Mouse (Mus musculus) midbrain, embryonic 15.5 days (tissue): ENCODE measurements at regions not wholly inside any gene's neighbourhood (a gene's known extent, or its start where the extent isn't known, plus 50 kb on each side); places are given as distances from the start of the nearest gene placed in this dataset.
A peak's percentile ranks its signal among the peaks of the same experiment; 100 is the strongest.

Experiments used
- ATAC-seq: fragments of 200-750 bp; cut with Nextera tagmentation; replicated peaks from 2 replicates; pipeline ENCODE4 v1.8.0; 2017; ENCODE audit warnings: moderate TSS enrichment
- H3K27ac ChIP-seq: fragments of 300-500 bp; sonication (generic); 2 replicates; pipeline ENCODE4 v1.5.1; 2015; ENCODE audit warnings: mild to moderate bottlenecking, inconsistent platforms
- H3K27me3 ChIP-seq: fragments of 300-500 bp; sonication (generic); replicated peaks from 2 replicates; pipeline ENCODE4 v1.6.1; 2015; ENCODE audit warnings: inconsistent platforms
- H3K36me3 ChIP-seq: fragments of 300-500 bp; sonication (generic); replicated peaks from 2 replicates; pipeline ENCODE4 v1.6.1; 2015; ENCODE audit warnings: inconsistent platforms
- H3K4me1 ChIP-seq: fragments of 300-500 bp; sonication (generic); 2 replicates; pipeline ENCODE4 v1.6.1; 2015; ENCODE audit warnings: inconsistent platforms
- H3K4me2 ChIP-seq: fragments of 300-500 bp; sonication (generic); 2 replicates; pipeline ENCODE4 v1.6.1; 2015; ENCODE audit warnings: inconsistent platforms, mild to moderate bottlenecking, moderate library complexity
- H3K4me3 ChIP-seq: fragments of 300-500 bp; sonication (generic); 2 replicates; pipeline ENCODE4 v1.5.1; 2015; ENCODE audit warnings: mild to moderate bottlenecking, inconsistent platforms
- H3K9ac ChIP-seq: fragments of 300-500 bp; sonication (generic); 2 replicates; pipeline ENCODE4 v1.6.1; 2015; ENCODE audit warnings: mild to moderate bottlenecking, inconsistent platforms
- H3K9me3 ChIP-seq: fragments of 300-500 bp; sonication (generic); 2 replicates; pipeline ENCODE4 v1.6.1; 2016; ENCODE audit warnings: inconsistent platforms
- WGBS: fragments of 180-500 bp; shearing (Covaris S2); methylation state at CpG from one replicate; pipeline ENCODE4 v1.1.7; 2015; ENCODE audit warnings: mixed read lengths; 5-methylcytosine and 5-hydroxymethylcytosine counted together

- no peak overlapping the region for H3K9ac ChIP-seq
- H3K4me1 ChIP-seq, result no peaks in the 10 kb centered on the region
- H3K9me3 ChIP-seq, result no peaks in the 10 kb centered on the region
- WGBS, result 83% methylated on average over 3 of the region's 3 CpGs
- ATAC-seq, result no peak
- no peak overlapping the region for H3K27ac ChIP-seq
- no peak overlapping the region for H3K4me3 ChIP-seq
- no peaks in the 10 kb centered on the region for H3K36me3 ChIP-seq
- no peak overlapping the region for H3K4me2 ChIP-seq
- no peaks in the 10 kb centered on the region for H3K27me3 ChIP-seq
Observed at GRCm38 (mm10) chr6:24037919-24038318, 68.1 kb upstream of the Tas2r118 start.

GRCm38 (mm10) chr6:24026352-24026751, 56.5 kb upstream of the Tas2r118 start:
- H3K4me1 ChIP-seq, result no peaks in the 10 kb centered on the region
- no peak for ATAC-seq
- H3K36me3 ChIP-seq, result no peaks in the 10 kb centered on the region
- H3K4me2 ChIP-seq, result no peak overlapping the region
- no peak overlapping the region for H3K9ac ChIP-seq
- H3K4me3 ChIP-seq, result no peak overlapping the region
- H3K9me3 ChIP-seq, result no peaks in the 10 kb centered on the region
- H3K27me3 ChIP-seq, result no peaks in the 10 kb centered on the region
- 71% methylated on average over 1 of the region's 1 CpGs for WGBS
- H3K27ac ChIP-seq, result no peak overlapping the region

- Histone ChIP-seq H3K27ac (no peak overlapping the region), H3K27me3 (no peaks in the 10 kb centered on the region), H3K4me3 (no peak overlapping the region), H3K9me3 (no peaks in the 10 kb centered on the region), H3K4me1 (no peaks in the 10 kb centered on the region), H3K9ac (no peak overlapping the region), H3K36me3 (no peaks in the 10 kb centered on the region), H3K4me2 (no peak overlapping the region)
- ATAC-seq, result peak; percentile 83
Observed at GRCm38 (mm10) chr6:24025721-24026120, 55.9 kb upstream of the Tas2r118 start.
